Mouse (Mus musculus) heart, embryonic 12.5 days (tissue): ENCODE measurements around the gene Selenok. TPM values are rescaled to one million over a fixed set of nuclear protein-coding genes. Genes with fewer than 3 reads are reported as not detected.

Experiments
- ATAC-seq: fragments of 200-750 bp; cut with Nextera tagmentation; 2 replicates; pipeline ENCODE4 v1.8.0; 2017; ENCODE audit warnings: moderate TSS enrichment, moderate library complexity; ENCODE audit not compliant: insufficient number of reproducible peaks, low FRiP score
- H3K27ac ChIP-seq: fragments of 300-500 bp; sonication (generic); 2 replicates; pipeline ENCODE4 v1.5.1; 2016; ENCODE audit warnings: mild to moderate bottlenecking, moderate library complexity; ENCODE audit not compliant: poor library complexity, severe bottlenecking
- H3K27me3 ChIP-seq: fragments of 300-500 bp; sonication (generic); replicated peaks from 2 replicates; pipeline ENCODE4 v1.6.1; 2016; ENCODE audit warnings: mild to moderate bottlenecking, moderate library complexity
- H3K36me3 ChIP-seq: fragments of 300-500 bp; sonication (generic); 2 replicates; pipeline ENCODE4 v1.6.1; 2016; ENCODE audit warnings: mild to moderate bottlenecking, moderate library complexity
- H3K4me1 ChIP-seq: fragments of 300-500 bp; sonication (generic); replicated peaks from 2 replicates; pipeline ENCODE4 v1.6.1; 2016; ENCODE audit warnings: mild to moderate bottlenecking
- H3K4me2 ChIP-seq: fragments of 300-500 bp; sonication (generic); 2 replicates; pipeline ENCODE4 v1.6.1; 2016; ENCODE audit warnings: mild to moderate bottlenecking, moderate library complexity
- H3K4me3 ChIP-seq: fragments of 300-500 bp; sonication (generic); 2 replicates; pipeline ENCODE4 v1.5.1; 2016; ENCODE audit warnings: mild to moderate bottlenecking
- H3K9ac ChIP-seq: fragments of 300-500 bp; sonication (generic); 2 replicates; pipeline ENCODE4 v1.6.1; 2016; ENCODE audit warnings: mild to moderate bottlenecking, moderate library complexity
- H3K9me3 ChIP-seq: fragments of 300-500 bp; sonication (generic); replicated peaks from 2 replicates; pipeline ENCODE4 v1.6.1; 2016; ENCODE audit warnings: mild to moderate bottlenecking, moderate library complexity
- WGBS: fragments of 180-500 bp; shearing (Covaris S2); methylation state at CpG from one replicate; pipeline ENCODE4 v1.1.7; 2016; 5-methylcytosine and 5-hydroxymethylcytosine counted together
- microRNA-seq: library from miRNA; unstranded; fragments of <30 nt; microRNA quantifications from one replicate; pipeline ENCODE4, GENCODE M21; 2017
- polyA plus RNA-seq: library from polyadenylated mRNA; unstranded; fragments of >200 nt; fragmentation: Nextera tagmentation; extraction: Ambion mirVana; gene quantifications from 2 replicates; pipeline ENCODE4 v1.2.1, GENCODE M21; 2016

The Selenok gene
- polyA plus RNA-seq, 1 experiment from 2014 or later = 217 TPM

DNA sequence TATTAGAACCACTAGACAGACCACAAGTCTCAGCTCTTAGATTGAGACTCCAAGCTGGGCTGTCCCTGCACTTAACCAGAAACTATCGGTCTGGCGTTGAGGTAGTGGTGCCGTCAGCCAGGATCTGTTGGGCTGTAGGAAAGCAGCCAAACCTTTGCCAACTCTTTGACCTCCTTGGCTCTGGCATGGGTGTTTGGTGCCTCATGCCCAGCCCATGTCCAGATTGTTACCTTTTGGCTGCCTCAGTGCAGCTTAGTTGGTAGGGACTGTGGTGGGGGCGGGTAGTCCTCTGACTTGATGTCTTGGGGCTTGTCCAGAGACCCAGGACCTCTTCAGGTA lies 50.3 kb downstream of the Selenok start:
- ATAC-seq = no peak
- Histone ChIP-seq H3K4me1 (no peaks in the 10 kb centered on the region), H3K36me3 (no peaks in the 10 kb centered on the region), H3K4me3 (no peak overlapping the region), H3K27ac (no peak overlapping the region), H3K9ac (no peak overlapping the region), H3K9me3 (no peaks in the 10 kb centered on the region), H3K4me2 (no peak overlapping the region), H3K27me3 (0 out of 2 replicates have a peak, but pooled peaks cover 3% of the 10 kb centered on the region)
- WGBS = 94% methylated on average over 4 of the region's 4 CpGs

GRCm38 (mm10) chr14:30018846-30019245 lies 50.7 kb downstream of the Selenok start:
- Histone ChIP-seq H3K4me2 (no peak overlapping the region), H3K4me1 (no peaks in the 10 kb centered on the region), H3K9me3 (no peaks in the 10 kb centered on the region), H3K27me3 (0 out of 2 replicates have a peak, but pooled peaks cover 3% of the 10 kb centered on the region), H3K27ac (no peak overlapping the region), H3K4me3 (no peak overlapping the region), H3K9ac (no peak overlapping the region), H3K36me3 (no peaks in the 10 kb centered on the region)
- ATAC-seq = no peak
- WGBS = 86% methylated on average over 6 of the region's 6 CpGs

- ATAC-seq = no peak
- Histone ChIP-seq H3K4me2 (no peak overlapping the region), H3K4me3 (no peak overlapping the region), H3K27me3 (0 out of 2 replicates have a peak, but pooled peaks cover 3% of the 10 kb centered on the region), H3K9me3 (no peaks in the 10 kb centered on the region), H3K36me3 (no peaks in the 10 kb centered on the region), H3K27ac (no peak overlapping the region), H3K9ac (no peak overlapping the region), H3K4me1 (no peaks in the 10 kb centered on the region)
- 88% methylated on average over 8 of the region's 8 CpGs for WGBS
These were observed 51.3 kb downstream of the Selenok start for GRCm38 (mm10) chr14:30019375-30019774.

DNA sequence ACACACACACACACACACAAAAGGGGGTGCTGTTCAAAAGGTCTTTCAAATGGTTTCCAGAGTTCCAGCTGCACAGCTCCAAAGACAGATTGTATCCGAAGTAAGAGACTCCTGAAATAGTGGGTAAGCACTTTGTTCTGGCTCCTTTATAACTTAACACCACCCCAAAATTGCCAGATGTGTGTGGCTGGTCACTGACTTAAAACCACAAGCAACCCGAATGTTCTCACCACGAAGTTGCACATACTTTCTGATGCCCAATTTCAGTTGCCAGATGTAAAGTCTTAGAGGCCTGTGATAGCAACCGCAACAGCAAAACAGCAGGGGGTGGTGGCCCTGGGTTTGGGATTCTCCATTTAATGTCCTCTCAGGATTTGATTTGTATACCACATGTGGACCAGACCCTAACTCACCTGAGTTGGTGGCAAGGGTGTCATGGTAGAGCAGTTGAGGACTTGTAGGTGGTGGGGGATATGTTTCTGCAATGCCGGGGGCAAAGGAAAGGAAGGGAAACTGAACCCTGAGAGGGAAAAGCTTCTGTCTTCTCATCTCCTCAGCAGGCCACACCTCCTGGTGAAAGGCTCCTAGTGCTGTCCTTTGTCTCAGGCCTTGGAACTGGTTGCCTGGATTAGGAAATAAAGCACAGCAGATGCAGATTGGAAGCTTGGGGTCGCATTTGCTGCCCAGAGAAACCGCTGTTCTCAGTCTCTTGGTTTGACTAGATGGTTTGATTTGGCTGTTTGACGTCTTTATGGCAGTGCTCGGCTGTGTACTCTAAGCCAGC lies 51.9 kb downstream of the Selenok start:
- Histone ChIP-seq H3K4me1 (no peaks in the 10 kb centered on the region), H3K9me3 (no peaks in the 10 kb centered on the region), H3K4me3 (no peak overlapping the region), H3K27me3 (0 out of 2 replicates have a peak, but pooled peaks cover 3% of the 10 kb centered on the region), H3K27ac (no peak overlapping the region), H3K9ac (no peak overlapping the region), H3K36me3 (no peaks in the 10 kb centered on the region), H3K4me2 (no peak overlapping the region)
- no peak for ATAC-seq
- 65% methylated on average over 9 of the region's 9 CpGs for WGBS

DNA sequence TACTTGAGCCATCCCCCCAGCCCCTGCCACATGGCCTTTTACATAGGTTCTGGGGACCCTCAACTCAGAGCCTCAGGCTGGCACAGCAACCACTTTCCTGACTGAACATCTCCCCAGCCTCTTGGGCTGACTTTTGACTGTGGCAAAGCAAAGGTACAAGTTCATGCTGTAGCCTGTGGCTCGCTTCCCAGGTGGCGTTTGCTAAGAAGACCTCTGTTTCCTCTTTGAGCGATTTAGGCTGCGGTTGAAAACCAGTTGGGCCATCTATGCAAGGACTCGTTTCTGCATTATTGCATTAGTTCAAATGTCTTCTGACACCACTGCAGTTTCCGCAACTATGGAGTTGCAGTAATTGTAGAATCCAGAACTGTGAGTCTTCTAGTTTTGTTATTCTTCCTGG lies 54.4 kb downstream of the Selenok start:
- WGBS = 84% methylated on average over 6 of the region's 6 CpGs
- no peaks in the 10 kb centered on the region for H3K4me1 ChIP-seq

DNA sequence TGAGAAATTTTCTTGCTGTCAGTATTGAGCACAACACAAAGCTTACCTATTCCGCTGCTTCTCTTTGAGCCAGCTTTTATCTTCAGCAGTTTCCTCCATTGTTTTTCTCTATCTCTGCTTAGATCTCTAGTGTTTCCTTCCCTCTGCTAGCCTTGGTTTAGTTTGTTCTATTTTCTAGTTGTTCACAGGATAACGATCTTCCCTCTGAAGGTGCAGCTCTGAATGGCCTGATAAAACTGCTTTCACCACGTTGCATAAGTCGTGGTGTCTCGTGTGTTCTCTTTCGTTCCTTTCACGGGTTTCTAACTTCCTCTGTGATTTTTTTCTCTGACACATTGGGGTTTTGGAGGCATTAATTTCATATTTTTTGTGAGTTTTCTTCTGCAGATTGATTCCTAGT lies 56.3 kb downstream of the Selenok start:
- no peak for ATAC-seq
- no peak overlapping the region for H3K4me3 ChIP-seq
- no peak overlapping the region for H3K9ac ChIP-seq
- WGBS = 48% methylated on average over 7 of the region's 7 CpGs
- H3K27me3 ChIP-seq = no peaks in the 10 kb centered on the region
- H3K4me1 ChIP-seq = no peaks in the 10 kb centered on the region
- H3K36me3 ChIP-seq = no peaks in the 10 kb centered on the region
- no peaks in the 10 kb centered on the region for H3K9me3 ChIP-seq
- no peak overlapping the region for H3K27ac ChIP-seq
- H3K4me2 ChIP-seq = no peak overlapping the region

More for the DNA sequence above, 54.4 kb downstream of the Selenok start:
- Histone ChIP-seq H3K4me3 (no peak overlapping the region), H3K27ac (no peak overlapping the region), H3K9me3 (no peaks in the 10 kb centered on the region), H3K27me3 (no peaks in the 10 kb centered on the region), H3K9ac (no peak overlapping the region), H3K4me2 (no peak overlapping the region), H3K36me3 (no peaks in the 10 kb centered on the region)
- ATAC-seq = no peak

Small RNAs within 50 kb of the gene (microRNA-seq; reads per million reads assigned to microRNA genes)
- not detected for gene Mir6947

Other genes starting within 250 kb of the Selenok start
- 0.85 and 1.3 TPM in 2 replicates for gene Cacna2d3, start 246.4 kb upstream of the Selenok start, polyA plus RNA-seq
- gene Actr8, start 10.0 kb downstream of the Selenok start, polyA plus RNA-seq = 51.8 and 57.5 TPM in 2 replicates
- gene Il17rb, start 40.6 kb downstream of the Selenok start, polyA plus RNA-seq = 0.22 and 0.91 TPM in 2 replicates
- gene Chdh, start 40.7 kb downstream of the Selenok start, polyA plus RNA-seq = 0.26 and 0.45 TPM in 2 replicates